8 mouse cellular contexts compared by ENCODE assay signal in genomic region chr3:17319213-17319612, GRCm38 (mm10).
DNase-seq lines count a peak whose midpoint lies in the region; ATAC-seq and TF ChIP-seq lines count a peak whose summit lies in the region.

No protein-coding gene starts in this region.

- no peaks in the 10 kb centered on the region for H3K9me3 ChIP-seq in embryonic facial prominence, embryonic 11.5 days (replicated peaks; ENCODE audit: control insufficient read depth, low read length)
- H3K9me3 ChIP-seq in hindbrain, embryonic 11.5 days (ENCODE audit: control insufficient read depth, low read length), result no peaks in the 10 kb centered on the region

- no peak for TF ChIP-seq POLR2A in lung, adult 2 months (IDR thresholded peaks at IDR 0.05; ENCODE audit: borderline replicate concordance, extremely low read depth, low read depth, low read length)

- no peaks in the 10 kb centered on the region for H3K27me3 ChIP-seq in embryonic facial prominence, embryonic 11.5 days (ENCODE audit: control insufficient read depth, insufficient read depth, low read length)
- no peaks in the 10 kb centered on the region for H3K27me3 ChIP-seq in hindbrain, embryonic 11.5 days (ENCODE audit: control insufficient read depth, insufficient read depth, low read length)

- H3K4me2 ChIP-seq in embryonic facial prominence, embryonic 11.5 days (ENCODE audit: low read depth, low read length), result no peak overlapping the region
- no peak overlapping the region for H3K4me2 ChIP-seq in hindbrain, embryonic 11.5 days (replicated peaks; ENCODE audit: low read depth, low read length)

- intact Hi-C loops in left cerebral cortex, adult 2 months (cut with DNase I), result no loop called here

- H3K27ac ChIP-seq in left cerebral cortex, adult 2 months, result peak overlapping the region; percentile 54; the same call in 1 of the 2 replicates
- H3K27ac ChIP-seq in embryonic facial prominence, embryonic 11.5 days (replicated peaks; ENCODE audit: low read depth, low read length), result no peak overlapping the region
- H3K27ac ChIP-seq in hindbrain, embryonic 11.5 days (ENCODE audit: low read depth, low read length), result peak overlapping the region; percentile 51

- peak; percentile 4; the same call in 1 of the 2 replicates for TF ChIP-seq CTCF in left cerebral cortex, adult 2 months (IDR thresholded peaks at IDR 0.05)
- no peak for TF ChIP-seq CTCF in lung, adult 2 months (IDR thresholded peaks at IDR 0.05; ENCODE audit: insufficient read depth, low read length)

- DNase-seq in left cerebral cortex, adult 2 months (ENCODE audit: extremely low spot score in 1 of 2, low spot score in 2 of 2), result peak in 1 of 2 experiments; percentile 25
- DNase-seq in left cerebral cortex, adult 9 months (ENCODE audit: low spot score in 2 of 2), result no peak
- DNase-seq in embryonic facial prominence, embryonic 11.5 days (ENCODE audit: low spot score), result peak; percentile 58
- peak; percentile 77 for DNase-seq in hindbrain, embryonic 11.5 days (ENCODE audit: low spot score)
- peak; percentile 38 for DNase-seq in neural tube, embryonic 10.5 days (ENCODE audit: extremely low spot score, low spot score)
- DNase-seq in ovary, postnatal 10 days (ENCODE audit: low spot score), result no peak
- no peak for DNase-seq in ovary, adult 18-20 months (ENCODE audit: low spot score)
- DNase-seq in lung, adult 2 months, result no peak

- H3K9ac ChIP-seq in embryonic facial prominence, embryonic 11.5 days (replicated peaks; ENCODE audit: low read length), result no peak overlapping the region
- H3K9ac ChIP-seq in hindbrain, embryonic 11.5 days (ENCODE audit: low read depth, low read length), result no peak overlapping the region

- no peaks in the 10 kb centered on the region for H3K36me3 ChIP-seq in embryonic facial prominence, embryonic 11.5 days (replicated peaks; ENCODE audit: control insufficient read depth, insufficient read depth, low read depth, low read length)
- H3K36me3 ChIP-seq in hindbrain, embryonic 11.5 days (ENCODE audit: control insufficient read depth, insufficient read depth, low read length), result no peaks in the 10 kb centered on the region

- H3K4me1 ChIP-seq in embryonic facial prominence, embryonic 11.5 days (ENCODE audit: control insufficient read depth, insufficient read depth, low read length), result no peaks in the 10 kb centered on the region
- H3K4me1 ChIP-seq in hindbrain, embryonic 11.5 days (replicated peaks; ENCODE audit: control insufficient read depth, insufficient read depth, low read length), result no peaks in the 10 kb centered on the region
- H3K4me1 ChIP-seq in lung, adult 2 months (ENCODE audit: control insufficient read depth, insufficient read depth, low read length), result no peaks in the 10 kb centered on the region

- 8% methylated on average over 9 of the region's 9 CpGs for WGBS in embryonic facial prominence, embryonic 11.5 days
- 7% methylated on average over 9 of the region's 9 CpGs for WGBS in hindbrain, embryonic 11.5 days
- 6% methylated on average over 9 of the region's 9 CpGs for WGBS in lung, adult 2 months

- ATAC-seq in embryonic facial prominence, embryonic 11.5 days (replicated peaks; ENCODE audit: insufficient number of reproducible peaks, low FRiP score, low TSS enrichment, low read depth), result peak; percentile 73; the same call in 1 of the 2 replicates
- peak; percentile 91 for ATAC-seq in hindbrain, embryonic 11.5 days (ENCODE audit: low FRiP score)

- no peak overlapping the region for H3K4me3 ChIP-seq in left cerebral cortex, adult 2 months
- H3K4me3 ChIP-seq in embryonic facial prominence, embryonic 11.5 days (ENCODE audit: low read depth, low read length), result no peak overlapping the region
- H3K4me3 ChIP-seq in hindbrain, embryonic 11.5 days (ENCODE audit: low read depth, low read length), result no peak overlapping the region
- no peak overlapping the region for H3K4me3 ChIP-seq in lung, adult 2 months (replicated peaks; ENCODE audit: extremely low read depth, low read depth, low read length)

Comparison
In these comparisons a context has a peak if more than half of its experiments do, and no peak if none do; other contexts are left out.
1. DNase-seq: peak in embryonic facial prominence, embryonic 11.5 days (single experiment), hindbrain, embryonic 11.5 days (single experiment) and neural tube, embryonic 10.5 days (single experiment); none in left cerebral cortex, adult 9 months (0 of 2), ovary, postnatal 10 days (single experiment), ovary, adult 18-20 months (single experiment) and lung, adult 2 months (single experiment).